In genomic region chr2:92953450-92953849, GRCm38 (mm10) we compare ENCODE assay signal across 22 mouse cellular contexts. TPM values are rescaled to one million over a fixed set of nuclear protein-coding genes. Genes with fewer than 3 reads are reported as not detected.
DNase-seq lines count a peak whose midpoint lies in the region; ATAC-seq lines count a peak whose summit lies in the region.
"Had no signal": no experiment of that assay in that cellular context is flagged by ENCODE, and none has a peak within 500 bp of the region (broad histone marks: within the 10 kb centered on the region; RNA-seq: fewer than 3 reads in every experiment).

No protein-coding gene starts in this region.

- peaks cover 9% of the 10 kb centered on the region for H3K27me3 ChIP-seq in limb, embryonic 12.5 days
- H3K27me3 ChIP-seq in limb, embryonic 10.5 days (ENCODE audit: low read depth, poor library complexity, severe bottlenecking) = peaks cover 9% of the 10 kb centered on the region; the same call in 1 of the 2 replicates
- peaks cover 9% of the 10 kb centered on the region for H3K27me3 ChIP-seq in neural tube, embryonic 15.5 days (replicated peaks)
- 0 out of 2 replicates have a peak, but pooled peaks cover 4% of the 10 kb centered on the region for H3K27me3 ChIP-seq in hindbrain, embryonic 10.5 days (ENCODE audit: insufficient read depth, poor library complexity, severe bottlenecking)
- H3K27me3 ChIP-seq: embryonic facial prominence, embryonic 12.5 days; hindbrain, embryonic 12.5 days had no signal

- H3K4me2 ChIP-seq in limb, embryonic 12.5 days = no peak overlapping the region
- no peak overlapping the region for H3K4me2 ChIP-seq in neural tube, embryonic 15.5 days
- H3K4me2 ChIP-seq: embryonic facial prominence, embryonic 12.5 days; hindbrain, embryonic 12.5 days had no signal

- ATAC-seq in cerebellum, adult (ENCODE audit: insufficient number of reproducible peaks, low FRiP score, low TSS enrichment) = peak; percentile 56
- 0 out of 2 replicates have a peak, but pooled peaks have one; percentile 27 for ATAC-seq in limb, embryonic 12.5 days (ENCODE audit: insufficient number of reproducible peaks, insufficient read depth, low FRiP score, low TSS enrichment, low read depth)
- no peak for ATAC-seq in neural tube, embryonic 15.5 days (ENCODE audit: low FRiP score)
- ATAC-seq: forebrain, embryonic 16.5 days had no signal

- peaks cover 10% of the 10 kb centered on the region for H3K4me1 ChIP-seq in limb, embryonic 12.5 days (replicated peaks)
- peaks cover 15% of the 10 kb centered on the region for H3K4me1 ChIP-seq in limb, embryonic 10.5 days
- peaks cover 10% of the 10 kb centered on the region for H3K4me1 ChIP-seq in neural tube, embryonic 15.5 days
- H3K4me1 ChIP-seq in hindbrain, embryonic 10.5 days (replicated peaks) = peaks cover 22% of the 10 kb centered on the region

- no peak overlapping the region for H3K27ac ChIP-seq in limb, embryonic 12.5 days
- no peak overlapping the region for H3K27ac ChIP-seq in limb, embryonic 10.5 days
- no peak overlapping the region for H3K27ac ChIP-seq in neural tube, embryonic 15.5 days (replicated peaks)
- no peak overlapping the region for H3K27ac ChIP-seq in hindbrain, embryonic 10.5 days
- H3K27ac ChIP-seq: embryonic facial prominence, embryonic 12.5 days; hindbrain, embryonic 12.5 days had no signal

- no peak overlapping the region for H3K9ac ChIP-seq in limb, embryonic 12.5 days (replicated peaks)
- no peak overlapping the region for H3K9ac ChIP-seq in neural tube, embryonic 15.5 days (replicated peaks)
- H3K9ac ChIP-seq: embryonic facial prominence, embryonic 12.5 days; hindbrain, embryonic 12.5 days had no signal

- H3K4me3 ChIP-seq in limb, embryonic 12.5 days (replicated peaks) = no peak overlapping the region
- no peak overlapping the region for H3K4me3 ChIP-seq in limb, embryonic 10.5 days
- no peak overlapping the region for H3K4me3 ChIP-seq in neural tube, embryonic 15.5 days (replicated peaks)
- H3K4me3 ChIP-seq in hindbrain, embryonic 10.5 days = no peak overlapping the region
- H3K4me3 ChIP-seq: embryonic facial prominence, embryonic 12.5 days; hindbrain, embryonic 12.5 days had no signal

- WGBS in limb, embryonic 12.5 days = 92% methylated on average over 17 of the region's 17 CpGs
- WGBS in limb, embryonic 10.5 days = 93% methylated on average over 17 of the region's 17 CpGs
- 88% methylated on average over 17 of the region's 17 CpGs for WGBS in neural tube, embryonic 15.5 days
- 91% methylated on average over 17 of the region's 17 CpGs for WGBS in hindbrain, embryonic 10.5 days

- H3K36me3 ChIP-seq in limb, embryonic 12.5 days = no peaks in the 10 kb centered on the region
- H3K36me3 ChIP-seq in limb, embryonic 10.5 days = no peaks in the 10 kb centered on the region
- H3K36me3 ChIP-seq in neural tube, embryonic 15.5 days = 0 out of 2 replicates have a peak, but pooled peaks cover 2% of the 10 kb centered on the region
- H3K36me3 ChIP-seq in hindbrain, embryonic 10.5 days = no peaks in the 10 kb centered on the region
- H3K36me3 ChIP-seq: embryonic facial prominence, embryonic 12.5 days; hindbrain, embryonic 12.5 days had no signal

- DNase-seq in cerebellum, postnatal 4 days (ENCODE audit: low spot score in 2 of 2) = no peak
- DNase-seq in limb, embryonic 10.5 days (ENCODE audit: low spot score) = no peak
- DNase-seq in cerebellum, postnatal 10 days = peak; percentile 82 to 85
- DNase-seq in gastrocnemius, postnatal 25 days = peak; percentile 21
- DNase-seq in hindbrain, embryonic 10.5 days (ENCODE audit: low spot score) = no peak
- DNase-seq: adrenal gland, adult 8-10 months; kidney, adult 18-20 months; kidney, postnatal 10 days; layer of hippocampus, adult 9-11 months; liver; lung, postnatal 10 days; midbrain, embryonic 14.5 days; right cerebral cortex, postnatal 14 days had no signal

- 0 out of 2 replicates have a peak, but pooled peaks cover 6% of the 10 kb centered on the region for H3K9me3 ChIP-seq in limb, embryonic 12.5 days
- no peaks in the 10 kb centered on the region for H3K9me3 ChIP-seq in limb, embryonic 10.5 days (replicated peaks)
- no peaks in the 10 kb centered on the region for H3K9me3 ChIP-seq in neural tube, embryonic 15.5 days (replicated peaks)
- 0 out of 2 replicates have a peak, but pooled peaks cover 4% of the 10 kb centered on the region for H3K9me3 ChIP-seq in hindbrain, embryonic 10.5 days
- H3K9me3 ChIP-seq: hindbrain, embryonic 12.5 days had no signal

RNA-seq across cellular contexts. Expression of gene Syt13, which starts 38.6 kb away (rescaled TPM):
- 5.4 and 6.5 TPM in 2 replicates for polyA plus RNA-seq in limb, embryonic 12.5 days (2016; fragmentation: Nextera tagmentation; extraction: Ambion mirVana)
- 2.5 and 5.2 TPM in 2 replicates for polyA plus RNA-seq in limb, embryonic 10.5 days (2016; fragmentation: Nextera tagmentation; extraction: Ambion mirVana)
- under 1 TPM in 1 of 2 experiments, not detected in 1; 0.15 TPM for total RNA-seq in gastrocnemius, postnatal 25 days (2021)
- 43.6 and 46.0 TPM in 2 replicates for polyA plus RNA-seq in neural tube, embryonic 15.5 days (2015; fragmentation: Nextera tagmentation; extraction: Ambion mirVana)
- polyA plus RNA-seq in hindbrain, embryonic 10.5 days (2016; fragmentation: Nextera tagmentation; extraction: Ambion mirVana) = 20.1 and 20.4 TPM in 2 replicates
- total RNA-seq: common myeloid progenitor, adult 5-6 weeks; megakaryocyte, adult 5-6 weeks; neutrophil, adult 5-6 weeks had no signal

Comparison
In these comparisons a context has a peak if more than half of its experiments do, and no peak if none do; other contexts are left out.
1. DNase-seq: peak in cerebellum, postnatal 10 days (2 of 2) and gastrocnemius, postnatal 25 days (single experiment); none in cerebellum, postnatal 4 days (0 of 2), limb, embryonic 10.5 days (single experiment) and hindbrain, embryonic 10.5 days (single experiment).